Mouse (Mus musculus) erythroblast, embryonic 14.5 days (primary cell): Measurements from ENCODE around the gene Mkrn2.

ENCODE experiments used
- GATA1 ChIP-seq: IDR thresholded peaks from 2 replicates; pipeline ENCODE4 v1.6.1; 2012; ENCODE audit warnings: low read length, inconsistent platforms, mixed read lengths
- TAL1 ChIP-seq: IDR thresholded peaks from 3 replicates; pipeline ENCODE4 v1.6.1; 2012; ENCODE audit warnings: low read length, inconsistent platforms, mixed read lengths

DNA sequence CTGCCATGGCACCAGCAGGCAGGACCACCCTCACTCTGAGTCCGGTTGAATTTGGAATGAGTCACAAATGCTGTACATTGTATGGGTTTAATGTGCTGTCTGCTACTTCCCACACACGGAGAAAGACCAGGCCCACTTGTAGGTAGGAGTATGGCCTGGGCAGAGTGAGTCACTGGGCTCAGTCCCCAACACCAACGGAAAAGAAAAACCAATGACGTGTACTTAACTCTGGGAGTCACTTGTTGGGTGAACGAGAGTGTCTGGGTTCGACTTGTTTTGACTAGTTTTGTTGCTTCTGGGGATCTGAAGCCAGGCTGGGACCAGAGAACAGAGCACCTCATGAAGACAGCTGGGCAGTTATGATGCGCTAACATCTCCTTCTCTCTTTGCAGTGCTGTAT lies 27.5 kb upstream of the Mkrn2 start:
- TF ChIP-seq GATA1: no peak
- no peak for TF ChIP-seq TAL1
